Mouse (Mus musculus): ENCODE measurements around the gene Znrd1as. TPM values are rescaled to one million over a fixed set of nuclear protein-coding genes. Genes with fewer than 3 reads are reported as not detected.

Gene Znrd1as
- 8.1 and 8.6 TPM in 2 replicates for polyA plus RNA-seq (2014; fragmentation: Nextera tagmentation; extraction: Ambion mirVana)

GRCm38 (mm10) chr17:36957999-36958743 lies at the start of gene Znrd1as, which contains the start of gene Znrd1:
Gene Znrd1as (plus strand): TSS chr17:36958592.
Gene Znrd1 (minus strand): TSS chr17:36958559.
- no peaks in the 10 kb centered on the region for H3K9me3 ChIP-seq (ENCODE audit: control insufficient read depth, low read length)
- H3K4me1 ChIP-seq (ENCODE audit: control insufficient read depth in 2 of 2, insufficient read depth in 2 of 2, low read length in 2 of 2) = peaks cover 4 to 14% of the 10 kb centered on the region in 2 experiments
- peak within 1 kb of the TSS; percentile 79 for H3K4me2 ChIP-seq (ENCODE audit: low read length)
- peak within 1 kb of the TSS; percentile 63 to 69 for H3K4me3 ChIP-seq (ENCODE audit: control insufficient read depth in 1 of 2, insufficient read depth in 1 of 2, low read depth in 1 of 2, low read length in 2 of 2)
- ATAC-seq (ENCODE audit: insufficient number of reproducible peaks, insufficient read depth, low FRiP score, low read depth) = peak; percentile 96
- peak within 1 kb of the TSS; percentile 76 for H3K9ac ChIP-seq (ENCODE audit: low read length)
- peak within 1 kb of the TSS; percentile 81 to 82 for H3K27ac ChIP-seq (replicated peaks in 1 of 2; ENCODE audit: control insufficient read depth in 1 of 2, insufficient read depth in 1 of 2, low read depth in 2 of 2, low read length in 2 of 2)
- H3K27me3 ChIP-seq (ENCODE audit: control insufficient read depth, insufficient read depth, low read length) = no peaks in the 10 kb centered on the region
- H3K36me3 ChIP-seq (ENCODE audit: control insufficient read depth, insufficient read depth, low read length) = peaks cover 34% of the 10 kb centered on the region
- under 1% methylated on average over 46 of the region's 46 CpGs for WGBS

GRCm38 (mm10) chr17:36909802-36910201 lies 48.6 kb upstream of the Znrd1as start:
- Histone ChIP-seq H3K9ac (ENCODE audit: low read length) (no peak overlapping the region), H3K9me3 (ENCODE audit: control insufficient read depth, low read length) (no peaks in the 10 kb centered on the region), H3K4me2 (ENCODE audit: low read length) (no peak overlapping the region), H3K27ac (replicated peaks in 1 of 2; ENCODE audit: control insufficient read depth in 1 of 2, insufficient read depth in 1 of 2, low read depth in 2 of 2, low read length in 2 of 2) (no peak overlapping the region), H3K27me3 (ENCODE audit: control insufficient read depth, insufficient read depth, low read length) (peaks cover 9% of the 10 kb centered on the region; the same call in 1 of the 2 replicates), H3K4me1 (ENCODE audit: control insufficient read depth in 2 of 2, insufficient read depth in 2 of 2, low read length in 2 of 2) (no peaks in the 10 kb centered on the region), H3K36me3 (ENCODE audit: control insufficient read depth, insufficient read depth, low read length) (no peaks in the 10 kb centered on the region), H3K4me3 (ENCODE audit: control insufficient read depth in 1 of 2, insufficient read depth in 1 of 2, low read depth in 1 of 2, low read length in 2 of 2) (no peak overlapping the region)
- ATAC-seq (ENCODE audit: insufficient number of reproducible peaks, insufficient read depth, low FRiP score, low read depth) = no peak
- 33% methylated on average over 4 of the region's 4 CpGs for WGBS

- no peak overlapping the region for H3K4me2 ChIP-seq (ENCODE audit: low read length)
- no peaks in the 10 kb centered on the region for H3K4me1 ChIP-seq (ENCODE audit: control insufficient read depth in 2 of 2, insufficient read depth in 2 of 2, low read length in 2 of 2)
- H3K27me3 ChIP-seq (ENCODE audit: control insufficient read depth, insufficient read depth, low read length) = peaks cover 9% of the 10 kb centered on the region; the same call in 1 of the 2 replicates
- no peak overlapping the region for H3K27ac ChIP-seq (replicated peaks in 1 of 2; ENCODE audit: control insufficient read depth in 1 of 2, insufficient read depth in 1 of 2, low read depth in 2 of 2, low read length in 2 of 2)
- no peaks in the 10 kb centered on the region for H3K9me3 ChIP-seq (ENCODE audit: control insufficient read depth, low read length)
- no peaks in the 10 kb centered on the region for H3K36me3 ChIP-seq (ENCODE audit: control insufficient read depth, insufficient read depth, low read length)
- H3K4me3 ChIP-seq (ENCODE audit: control insufficient read depth in 1 of 2, insufficient read depth in 1 of 2, low read depth in 1 of 2, low read length in 2 of 2) = no peak overlapping the region
- 58% methylated on average over 2 of the region's 2 CpGs for WGBS
- ATAC-seq (ENCODE audit: insufficient number of reproducible peaks, insufficient read depth, low FRiP score, low read depth) = no peak
- no peak overlapping the region for H3K9ac ChIP-seq (ENCODE audit: low read length)
These were observed 46.4 kb upstream of the Znrd1as start for GRCm38 (mm10) chr17:36912031-36912430.

- H3K36me3 ChIP-seq (ENCODE audit: control insufficient read depth, insufficient read depth, low read length) = no peaks in the 10 kb centered on the region
- no peak for ATAC-seq (ENCODE audit: insufficient number of reproducible peaks, insufficient read depth, low FRiP score, low read depth)
- H3K27ac ChIP-seq (replicated peaks in 1 of 2; ENCODE audit: control insufficient read depth in 1 of 2, insufficient read depth in 1 of 2, low read depth in 2 of 2, low read length in 2 of 2) = no peak overlapping the region
- no peak overlapping the region for H3K4me3 ChIP-seq (ENCODE audit: control insufficient read depth in 1 of 2, insufficient read depth in 1 of 2, low read depth in 1 of 2, low read length in 2 of 2)
- no peak overlapping the region for H3K4me2 ChIP-seq (ENCODE audit: low read length)
- H3K27me3 ChIP-seq (ENCODE audit: control insufficient read depth, insufficient read depth, low read length) = peaks cover 9% of the 10 kb centered on the region; the same call in 1 of the 2 replicates
- no peak overlapping the region for H3K9ac ChIP-seq (ENCODE audit: low read length)
- no peaks in the 10 kb centered on the region for H3K4me1 ChIP-seq (ENCODE audit: control insufficient read depth in 2 of 2, insufficient read depth in 2 of 2, low read length in 2 of 2)
- WGBS = 19% methylated on average over 2 of the region's 2 CpGs
- H3K9me3 ChIP-seq (ENCODE audit: control insufficient read depth, low read length) = no peaks in the 10 kb centered on the region
These were observed 44.3 kb upstream of the Znrd1as start for GRCm38 (mm10) chr17:36914108-36914507.

- no peak for ATAC-seq (ENCODE audit: insufficient number of reproducible peaks, insufficient read depth, low FRiP score, low read depth)
These were observed 43.3 kb upstream of the Znrd1as start for GRCm38 (mm10) chr17:36915076-36915475.

GRCm38 (mm10) chr17:36920239-36920638 lies 38.2 kb upstream of the Znrd1as start:
- Histone ChIP-seq H3K4me3 (ENCODE audit: control insufficient read depth in 1 of 2, insufficient read depth in 1 of 2, low read depth in 1 of 2, low read length in 2 of 2) (no peak overlapping the region), H3K27ac (replicated peaks in 1 of 2; ENCODE audit: control insufficient read depth in 1 of 2, insufficient read depth in 1 of 2, low read depth in 2 of 2, low read length in 2 of 2) (no peak overlapping the region), H3K9me3 (ENCODE audit: control insufficient read depth, low read length) (no peaks in the 10 kb centered on the region), H3K27me3 (ENCODE audit: control insufficient read depth, insufficient read depth, low read length) (no peaks in the 10 kb centered on the region), H3K36me3 (ENCODE audit: control insufficient read depth, insufficient read depth, low read length) (no peaks in the 10 kb centered on the region), H3K4me2 (ENCODE audit: low read length) (no peak overlapping the region), H3K9ac (ENCODE audit: low read length) (no peak overlapping the region), H3K4me1 (ENCODE audit: control insufficient read depth in 2 of 2, insufficient read depth in 2 of 2, low read length in 2 of 2) (no peaks in the 10 kb centered on the region)
- WGBS = 38% methylated on average over 15 of the region's 15 CpGs
- ATAC-seq (ENCODE audit: insufficient number of reproducible peaks, insufficient read depth, low FRiP score, low read depth) = no peak

More at GRCm38 (mm10) chr17:36915076-36915475, 43.3 kb upstream of the Znrd1as start:
- no peak overlapping the region for H3K9ac ChIP-seq (ENCODE audit: low read length)
- H3K4me1 ChIP-seq (ENCODE audit: control insufficient read depth in 2 of 2, insufficient read depth in 2 of 2, low read length in 2 of 2) = no peaks in the 10 kb centered on the region
- H3K36me3 ChIP-seq (ENCODE audit: control insufficient read depth, insufficient read depth, low read length) = no peaks in the 10 kb centered on the region
- H3K27ac ChIP-seq (replicated peaks in 1 of 2; ENCODE audit: control insufficient read depth in 1 of 2, insufficient read depth in 1 of 2, low read depth in 2 of 2, low read length in 2 of 2) = no peak overlapping the region
- H3K4me3 ChIP-seq (ENCODE audit: control insufficient read depth in 1 of 2, insufficient read depth in 1 of 2, low read depth in 1 of 2, low read length in 2 of 2) = no peak overlapping the region
- no peaks in the 10 kb centered on the region for H3K9me3 ChIP-seq (ENCODE audit: control insufficient read depth, low read length)
- peaks cover 6% of the 10 kb centered on the region; the same call in 1 of the 2 replicates for H3K27me3 ChIP-seq (ENCODE audit: control insufficient read depth, insufficient read depth, low read length)
- 12% methylated on average over 9 of the region's 9 CpGs for WGBS
- H3K4me2 ChIP-seq (ENCODE audit: low read length) = no peak overlapping the region

- H3K9me3 ChIP-seq (ENCODE audit: control insufficient read depth, low read length) = no peaks in the 10 kb centered on the region
- no peak for ATAC-seq (ENCODE audit: insufficient number of reproducible peaks, insufficient read depth, low FRiP score, low read depth)
- no peaks in the 10 kb centered on the region for H3K4me1 ChIP-seq (ENCODE audit: control insufficient read depth in 2 of 2, insufficient read depth in 2 of 2, low read length in 2 of 2)
- no peak overlapping the region for H3K4me3 ChIP-seq (ENCODE audit: control insufficient read depth in 1 of 2, insufficient read depth in 1 of 2, low read depth in 1 of 2, low read length in 2 of 2)
- H3K4me2 ChIP-seq (ENCODE audit: low read length) = no peak overlapping the region
- 76% methylated on average over 4 of the region's 4 CpGs for WGBS
- no peak overlapping the region for H3K27ac ChIP-seq (replicated peaks in 1 of 2; ENCODE audit: control insufficient read depth in 1 of 2, insufficient read depth in 1 of 2, low read depth in 2 of 2, low read length in 2 of 2)
- H3K36me3 ChIP-seq (ENCODE audit: control insufficient read depth, insufficient read depth, low read length) = no peaks in the 10 kb centered on the region
- no peak overlapping the region for H3K9ac ChIP-seq (ENCODE audit: low read length)
- H3K27me3 ChIP-seq (ENCODE audit: control insufficient read depth, insufficient read depth, low read length) = no peaks in the 10 kb centered on the region
These were observed 35.7 kb upstream of the Znrd1as start for GRCm38 (mm10) chr17:36922715-36923114.

Data from heart, embryonic 14.5 days (tissue).